Mouse (Mus musculus): Measurements from ENCODE around the gene Olfr43. TPM values are rescaled to one million over a fixed set of nuclear protein-coding genes. Genes with fewer than 3 reads are reported as not detected.

The Olfr43 gene
- polyA plus RNA-seq (2011; ENCODE audit: insufficient read depth, insufficient read length, low replicate concordance, missing spikeins) = not detected in 2 replicates

DNA sequence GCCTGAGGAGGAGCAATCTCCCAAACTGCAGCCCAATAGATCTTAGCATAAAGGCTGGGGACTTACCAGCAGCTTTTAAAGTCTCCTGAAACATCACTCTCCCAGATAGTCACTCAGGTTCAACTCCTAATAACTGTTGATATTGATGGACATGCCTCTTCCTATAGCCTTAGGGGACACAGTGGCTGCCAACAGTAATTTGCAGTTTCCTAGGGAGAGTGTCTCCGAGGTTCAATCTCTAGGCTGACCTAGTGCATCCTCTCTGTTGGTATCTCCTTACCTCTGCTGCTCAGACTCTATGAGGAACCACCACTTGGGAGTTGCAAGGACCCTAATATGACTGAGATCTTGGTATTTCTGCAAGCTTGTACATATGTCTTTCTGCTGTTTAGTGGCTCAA is at the start of gene Olfr43:
TSS of gene Olfr43 (minus strand) at position 101 of the 400 bp plus-strand sequence.
- TF ChIP-seq CTCF (IDR thresholded peaks at IDR 0.05; ENCODE audit: control insufficient read depth, insufficient read depth, low read length) = no peak
- no peak for TF ChIP-seq POLR2A (IDR thresholded peaks at IDR 0.05; ENCODE audit: borderline replicate concordance, control insufficient read depth, low read depth, low read length)
- Histone ChIP-seq H3K27ac (ENCODE audit: control insufficient read depth, insufficient read depth, low read depth, low read length, poor library complexity) (no peak within 1 kb of the TSS), H3K4me3 (replicated peaks; ENCODE audit: control insufficient read depth, low read depth, low read length) (no peak within 1 kb of the TSS), H3K4me1 (ENCODE audit: control insufficient read depth, insufficient read depth, low read length) (no peaks in the 10 kb centered on the region)
- WGBS = 45% methylated on average over 1 of the region's 1 CpGs

DNA sequence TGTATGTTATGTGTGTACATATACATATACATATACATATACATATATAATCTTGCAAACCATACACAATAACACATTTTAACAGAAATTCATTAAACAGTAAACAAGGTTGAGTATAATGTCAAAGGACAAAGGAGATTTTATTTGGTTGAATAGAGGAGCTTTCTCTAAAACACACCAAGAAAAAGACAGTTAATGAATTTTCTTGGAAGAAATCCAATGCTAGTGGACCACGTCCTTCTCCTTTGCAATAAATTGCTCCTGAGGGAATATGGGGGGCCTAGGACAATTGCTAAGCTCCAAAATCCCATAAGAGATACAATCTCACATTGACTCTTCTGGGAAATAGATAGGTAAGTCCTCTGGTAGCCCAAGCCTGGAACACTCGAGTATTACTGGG is 48.3 kb upstream of the Olfr43 start, which contains the start of gene Olfr406:
TSS of gene Olfr406 (plus strand) at position 301 of the 400 bp plus-strand sequence.
- Histone ChIP-seq H3K4me3 (replicated peaks; ENCODE audit: control insufficient read depth, low read depth, low read length) (no peak within 1 kb of the TSS), H3K4me1 (ENCODE audit: control insufficient read depth, insufficient read depth, low read length) (no peaks in the 10 kb centered on the region), H3K27ac (ENCODE audit: control insufficient read depth, insufficient read depth, low read depth, low read length, poor library complexity) (no peak within 1 kb of the TSS)
- no peak for TF ChIP-seq CTCF (IDR thresholded peaks at IDR 0.05; ENCODE audit: control insufficient read depth, insufficient read depth, low read length)
- no peak for TF ChIP-seq POLR2A (IDR thresholded peaks at IDR 0.05; ENCODE audit: borderline replicate concordance, control insufficient read depth, low read depth, low read length)
- WGBS = 39% methylated on average over 2 of the region's 2 CpGs

DNA sequence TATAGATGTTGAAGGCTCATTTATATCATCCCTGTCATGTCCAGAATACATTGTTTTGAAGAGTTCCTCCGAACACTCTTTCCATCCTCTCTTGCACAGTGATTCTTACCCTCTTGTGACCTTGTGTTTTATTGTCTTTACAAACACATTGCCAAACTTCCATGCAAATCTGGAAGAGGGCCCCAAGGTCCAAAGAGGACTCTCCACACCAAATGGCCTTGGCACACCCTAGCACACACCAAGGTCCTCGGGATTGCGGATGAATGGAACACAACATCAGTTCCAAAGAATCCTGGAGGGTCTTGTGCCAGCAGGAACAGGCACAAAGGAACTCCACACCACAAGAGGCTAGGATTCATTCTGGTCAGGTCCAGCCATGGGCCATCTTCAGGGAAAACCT is 30.0 kb upstream of the Olfr43 start:
- H3K4me3 ChIP-seq (replicated peaks; ENCODE audit: control insufficient read depth, low read depth, low read length) = no peak overlapping the region
- WGBS = 86% methylated on average over 3 of the region's 3 CpGs
- no peaks in the 10 kb centered on the region for H3K4me1 ChIP-seq (ENCODE audit: control insufficient read depth, insufficient read depth, low read length)
- TF ChIP-seq CTCF (IDR thresholded peaks at IDR 0.05; ENCODE audit: control insufficient read depth, insufficient read depth, low read length) (no peak), POLR2A (IDR thresholded peaks at IDR 0.05; ENCODE audit: borderline replicate concordance, control insufficient read depth, low read depth, low read length) (no peak)
- no peak overlapping the region for H3K27ac ChIP-seq (ENCODE audit: control insufficient read depth, insufficient read depth, low read depth, low read length, poor library complexity)

DNA sequence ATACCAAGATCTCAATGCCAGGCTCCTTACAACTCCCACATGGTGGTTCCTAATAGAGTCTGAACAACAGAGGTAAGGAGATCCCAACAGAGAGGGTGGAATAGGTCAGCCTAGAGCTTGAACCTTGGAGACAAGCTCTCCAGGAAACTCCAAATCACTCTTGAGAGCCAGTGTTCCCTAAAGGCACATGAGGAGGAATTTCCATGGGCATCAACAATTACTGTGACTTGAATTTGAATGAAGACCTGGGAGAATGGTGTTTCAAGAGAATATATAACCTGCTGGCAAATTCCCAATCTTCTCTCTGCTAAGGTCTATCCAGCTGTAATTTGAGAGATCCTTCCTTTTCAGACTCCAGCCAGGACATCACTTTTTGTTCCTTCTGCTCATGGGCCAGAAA is 25.2 kb downstream of the Olfr43 start, which contains the start of gene Olfr403:
TSS of gene Olfr403 (plus strand) at position 301 of the 400 bp plus-strand sequence.
- Histone ChIP-seq H3K4me1 (ENCODE audit: control insufficient read depth, insufficient read depth, low read length) (no peaks in the 10 kb centered on the region), H3K4me3 (replicated peaks; ENCODE audit: control insufficient read depth, low read depth, low read length) (no peak within 1 kb of the TSS), H3K27ac (ENCODE audit: control insufficient read depth, insufficient read depth, low read depth, low read length, poor library complexity) (no peak within 1 kb of the TSS)
- TF ChIP-seq POLR2A (IDR thresholded peaks at IDR 0.05; ENCODE audit: borderline replicate concordance, control insufficient read depth, low read depth, low read length) (no peak), CTCF (IDR thresholded peaks at IDR 0.05; ENCODE audit: control insufficient read depth, insufficient read depth, low read length) (no peak)

DNA sequence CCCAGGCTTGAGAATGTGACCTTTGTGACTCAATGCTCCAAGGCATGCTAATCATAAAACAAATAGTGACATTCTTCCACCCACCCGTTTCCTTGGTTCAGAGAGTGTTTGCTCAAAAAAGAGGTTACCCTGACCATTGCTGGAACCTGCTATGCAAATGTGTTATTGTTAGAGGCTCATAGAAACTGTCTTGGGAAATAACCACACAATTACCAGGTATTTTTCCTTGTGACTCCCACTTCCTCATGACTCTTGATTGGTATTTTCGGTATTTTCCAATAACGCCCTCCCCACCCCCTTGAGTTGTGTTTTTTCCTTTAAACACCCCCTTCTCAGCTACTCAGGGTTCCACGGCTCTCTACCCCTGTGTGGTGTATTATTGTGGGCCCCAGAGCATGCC is 27.4 kb downstream of the Olfr43 start:
- TF ChIP-seq CTCF (IDR thresholded peaks at IDR 0.05; ENCODE audit: control insufficient read depth, insufficient read depth, low read length) = no peak
- TF ChIP-seq POLR2A (IDR thresholded peaks at IDR 0.05; ENCODE audit: borderline replicate concordance, control insufficient read depth, low read depth, low read length) = no peak
- 78% methylated on average over 4 of the region's 4 CpGs for WGBS
- Histone ChIP-seq H3K4me1 (ENCODE audit: control insufficient read depth, insufficient read depth, low read length) (no peaks in the 10 kb centered on the region), H3K4me3 (replicated peaks; ENCODE audit: control insufficient read depth, low read depth, low read length) (no peak overlapping the region), H3K27ac (ENCODE audit: control insufficient read depth, insufficient read depth, low read depth, low read length, poor library complexity) (no peak overlapping the region)

DNA sequence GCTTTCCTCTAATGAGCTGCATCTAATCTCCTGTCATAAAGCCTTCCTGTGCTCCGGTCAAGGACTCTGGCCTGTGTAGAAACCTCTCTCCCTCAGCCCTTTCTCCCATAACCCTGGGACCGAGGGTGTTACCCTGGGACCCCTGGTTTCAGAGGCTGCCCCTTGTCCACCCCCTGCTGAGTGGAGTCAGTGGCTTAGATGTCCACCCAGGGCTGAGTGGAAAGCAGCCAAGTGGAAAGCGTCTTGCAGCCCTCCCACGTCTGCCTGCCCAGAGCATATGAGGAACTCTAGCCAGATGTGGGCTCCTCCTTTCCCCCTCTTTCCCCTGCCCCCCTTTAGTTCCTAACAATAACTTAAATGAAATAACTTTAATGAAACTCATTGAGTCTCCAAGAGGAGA is 28.0 kb downstream of the Olfr43 start:
- no peaks in the 10 kb centered on the region for H3K4me1 ChIP-seq (ENCODE audit: control insufficient read depth, insufficient read depth, low read length)
- H3K4me3 ChIP-seq (replicated peaks; ENCODE audit: control insufficient read depth, low read depth, low read length) = no peak overlapping the region
- no peak overlapping the region for H3K27ac ChIP-seq (ENCODE audit: control insufficient read depth, insufficient read depth, low read depth, low read length, poor library complexity)
- TF ChIP-seq CTCF (IDR thresholded peaks at IDR 0.05; ENCODE audit: control insufficient read depth, insufficient read depth, low read length) = no peak
- TF ChIP-seq POLR2A (IDR thresholded peaks at IDR 0.05; ENCODE audit: borderline replicate concordance, control insufficient read depth, low read depth, low read length) = no peak
- 76% methylated on average over 4 of the region's 4 CpGs for WGBS

DNA sequence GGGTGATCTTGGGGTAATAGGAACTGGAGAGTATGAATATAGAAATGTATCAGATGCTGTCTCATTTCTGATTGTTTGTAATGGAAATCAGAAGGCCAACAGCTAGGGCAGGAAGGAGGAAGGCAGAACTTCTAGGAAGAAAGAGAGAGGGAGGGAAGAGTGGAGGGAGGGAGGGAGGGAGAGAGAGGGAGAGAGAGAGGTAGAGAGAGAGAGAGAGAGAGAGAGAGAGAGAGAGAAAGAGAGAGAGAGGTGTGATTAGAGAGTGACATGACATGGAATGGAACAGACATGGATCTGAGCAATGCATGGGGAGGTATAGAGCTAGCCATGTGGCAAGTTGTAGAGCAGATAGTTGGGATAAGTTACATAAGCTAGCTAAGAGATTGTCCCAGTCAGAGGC is 42.4 kb downstream of the Olfr43 start:
- TF ChIP-seq CTCF (IDR thresholded peaks at IDR 0.05; ENCODE audit: control insufficient read depth, insufficient read depth, low read length) (no peak), POLR2A (IDR thresholded peaks at IDR 0.05; ENCODE audit: borderline replicate concordance, control insufficient read depth, low read depth, low read length) (no peak)
- H3K4me1 ChIP-seq (ENCODE audit: control insufficient read depth, insufficient read depth, low read length) = no peaks in the 10 kb centered on the region
- no peak overlapping the region for H3K4me3 ChIP-seq (replicated peaks; ENCODE audit: control insufficient read depth, low read depth, low read length)
- H3K27ac ChIP-seq (ENCODE audit: control insufficient read depth, insufficient read depth, low read depth, low read length, poor library complexity) = no peak overlapping the region

Other genes starting within 250 kb of the Olfr43 start
- not detected in 2 replicates for gene Olfr398, start 221.0 kb downstream of the Olfr43 start, polyA plus RNA-seq (2011; ENCODE audit: insufficient read depth, insufficient read length, low replicate concordance, missing spikeins)
- gene Olfr139, start 154.8 kb downstream of the Olfr43 start, polyA plus RNA-seq (2011; ENCODE audit: insufficient read depth, insufficient read length, low replicate concordance, missing spikeins) = not detected in 2 replicates
- gene Olfr399, start 154.8 kb downstream of the Olfr43 start, polyA plus RNA-seq (2011; ENCODE audit: insufficient read depth, insufficient read length, low replicate concordance, missing spikeins) = not detected in 2 replicates
- gene Zfp616, start 141.4 kb downstream of the Olfr43 start, polyA plus RNA-seq (2011; ENCODE audit: insufficient read depth, insufficient read length, low replicate concordance, missing spikeins) = not detected in 2 replicates
- gene Olfr401, start 97.7 kb downstream of the Olfr43 start, polyA plus RNA-seq (2011; ENCODE audit: insufficient read depth, insufficient read length, low replicate concordance, missing spikeins) = not detected in 2 replicates
- not detected in 2 replicates for gene Olfr402, start 57.9 kb downstream of the Olfr43 start, polyA plus RNA-seq (2011; ENCODE audit: insufficient read depth, insufficient read length, low replicate concordance, missing spikeins)
- gene Olfr403, start 25.1 kb downstream of the Olfr43 start, polyA plus RNA-seq (2011; ENCODE audit: insufficient read depth, insufficient read length, low replicate concordance, missing spikeins) = not detected in 2 replicates
- gene Olfr406, start 48.4 kb upstream of the Olfr43 start, polyA plus RNA-seq (2011; ENCODE audit: insufficient read depth, insufficient read length, low replicate concordance, missing spikeins) = not detected in 2 replicates
- not detected in 2 replicates for gene Olfr59, start 72.4 kb upstream of the Olfr43 start, polyA plus RNA-seq (2011; ENCODE audit: insufficient read depth, insufficient read length, low replicate concordance, missing spikeins)
- gene Olfr410, start 126.7 kb upstream of the Olfr43 start, polyA plus RNA-seq (2011; ENCODE audit: insufficient read depth, insufficient read length, low replicate concordance, missing spikeins) = not detected in 2 replicates
- not detected in 2 replicates for gene Olfr411, start 141.3 kb upstream of the Olfr43 start, polyA plus RNA-seq (2011; ENCODE audit: insufficient read depth, insufficient read length, low replicate concordance, missing spikeins)
- not detected in 2 replicates for gene Olfr412, start 150.7 kb upstream of the Olfr43 start, polyA plus RNA-seq (2011; ENCODE audit: insufficient read depth, insufficient read length, low replicate concordance, missing spikeins)